Mouse (Mus musculus) myocyte (in vitro differentiated cells): ENCODE data around the gene Micall1. TPM values are rescaled to one million over a fixed set of nuclear protein-coding genes. Genes with fewer than 3 reads are reported as not detected.

Experiments used
- H3K27me3 ChIP-seq: one replicate; pipeline ENCODE4 v1.6.1; 2011; ENCODE audit not compliant: control insufficient read depth, insufficient read depth, insufficient read length
- H3K36me3 ChIP-seq: one replicate; pipeline ENCODE4 v1.6.1; 2011; ENCODE audit not compliant: control insufficient read depth, insufficient read depth
- H3K4me2 ChIP-seq: one replicate; pipeline ENCODE4 v1.6.1; 2011; ENCODE audit warnings: low read depth, control low read depth
- H3K4me3 ChIP-seq: one replicate; pipeline ENCODE4 v1.5.1; 2011; ENCODE audit warnings: mild to moderate bottlenecking, control low read depth, moderate library complexity
- H3K79me2 ChIP-seq: one replicate; pipeline ENCODE4 v1.6.1; 2011; ENCODE audit not compliant: control insufficient read depth, insufficient read depth
- H3ac ChIP-seq: one replicate; pipeline ENCODE4 v1.6.1; 2011; ENCODE audit not compliant: control insufficient read depth, insufficient read length
- CEBPB ChIP-seq: IDR thresholded peaks from 2 replicates; pipeline ENCODE4 v1.6.1; 2011; ENCODE audit warnings: mild to moderate bottlenecking, moderate library complexity; ENCODE audit not compliant: poor library complexity, insufficient read depth, severe bottlenecking
- E2F4 ChIP-seq: IDR thresholded peaks from one replicate; pipeline ENCODE4 v1.6.1; 2011; ENCODE audit warnings: mild to moderate bottlenecking, control low read depth, moderate library complexity; ENCODE audit not compliant: insufficient read depth
- MAX ChIP-seq: IDR thresholded peaks from one replicate; pipeline ENCODE4 v1.6.1; 2011; ENCODE audit warnings: low read depth, mild to moderate bottlenecking, control low read depth
- MYOD1 ChIP-seq, 3 experiments: IDR thresholded peaks; one replicate each; pipeline ENCODE4 v1.6.1; 2011; ENCODE audit warnings: control low read depth in 2 of 3, low read depth in 2 of 3, mild to moderate bottlenecking in 2 of 3, moderate library complexity in 1 of 3; ENCODE audit not compliant: insufficient read length in 2 of 3, control insufficient read depth in 1 of 3
- MYOG ChIP-seq, 3 experiments: IDR thresholded peaks; one replicate each; pipeline ENCODE4 v1.6.1; 2011; ENCODE audit warnings: control low read depth in 2 of 3, low read depth in 2 of 3, mild to moderate bottlenecking in 2 of 3; ENCODE audit not compliant: insufficient read length in 2 of 3, control insufficient read depth in 1 of 3, insufficient read depth in 1 of 3
- POLR2A ChIP-seq: IDR thresholded peaks from one replicate; pipeline ENCODE4 v1.6.1; 2011; ENCODE audit warnings: low read depth, mild to moderate bottlenecking, control low read depth, moderate library complexity; ENCODE audit not compliant: insufficient read length
- POLR2AphosphoS2 ChIP-seq: IDR thresholded peaks from one replicate; pipeline ENCODE4 v1.6.1; 2011; ENCODE audit warnings: low read depth, control low read depth; ENCODE audit not compliant: insufficient read length
- REST ChIP-seq: IDR thresholded peaks from one replicate; pipeline ENCODE4 v1.6.1; 2011; ENCODE audit warnings: mild to moderate bottlenecking, control low read depth, moderate library complexity; ENCODE audit not compliant: insufficient read depth, insufficient read length
- SRF ChIP-seq: IDR thresholded peaks from one replicate; pipeline ENCODE4 v1.6.1; 2011; ENCODE audit warnings: low read depth; ENCODE audit not compliant: control insufficient read depth, insufficient read length
- TCF12 ChIP-seq: IDR thresholded peaks from one replicate; pipeline ENCODE4 v1.6.1; 2011; ENCODE audit warnings: mild to moderate bottlenecking, control low read depth; ENCODE audit not compliant: poor library complexity, insufficient read depth, severe bottlenecking
- TCF3 ChIP-seq: IDR thresholded peaks from one replicate; pipeline ENCODE4 v1.6.1; 2011; ENCODE audit warnings: low read depth, control low read depth; ENCODE audit not compliant: insufficient read length
- USF1 ChIP-seq: IDR thresholded peaks from one replicate; pipeline ENCODE4 v1.6.1; 2011; ENCODE audit warnings: low read depth, mild to moderate bottlenecking, control low read depth, moderate library complexity
- polyA plus RNA-seq: library from polyadenylated mRNA; unstranded; fragments of >200 nt; fragmentation: generic; extraction: Trizol; gene quantifications from one replicate; pipeline ENCODE4 v1.2.1, GENCODE M21; 2012; ENCODE audit warnings: missing spikeins

The Micall1 gene
- polyA plus RNA-seq, 1 experiment: 18.0 TPM

DNA sequence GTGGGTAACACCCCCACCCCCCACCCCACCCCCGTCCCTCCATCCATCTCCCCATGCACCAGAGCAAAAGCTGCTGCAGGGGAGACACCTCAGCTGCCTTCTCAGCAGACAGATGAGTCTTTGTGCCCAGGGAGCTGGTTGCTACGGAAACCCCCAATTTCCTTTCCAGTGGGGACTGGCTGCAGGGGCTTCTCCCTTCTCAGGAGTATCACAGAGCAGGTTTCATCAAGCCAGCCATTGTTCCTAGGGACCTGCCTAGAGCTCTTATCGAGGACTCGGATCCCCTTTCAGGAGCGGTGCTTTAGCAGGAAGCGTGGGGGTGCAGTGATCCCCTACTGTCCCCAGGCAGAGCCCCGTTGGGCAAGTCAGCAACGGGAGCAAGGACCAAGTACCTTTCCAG lies 43.2 kb downstream of the Micall1 start:
- Histone ChIP-seq H3K79me2 (no peaks in the 10 kb centered on the region), H3K4me3 (no peak overlapping the region), H3ac (no peak overlapping the region), H3K4me2 (no peak overlapping the region), H3K36me3 (peaks cover 16% of the 10 kb centered on the region), H3K27me3 (peaks cover 10% of the 10 kb centered on the region)
- no peak for TF ChIP-seq REST
- TF ChIP-seq MYOG (IDR thresholded peaks at IDR 0.05; ENCODE audit: control insufficient read depth in 1 of 3, insufficient read depth in 1 of 3, insufficient read length in 2 of 3, low read depth in 2 of 3): no peak
- TF ChIP-seq E2F4: no peak
- no peak for TF ChIP-seq MYOD1 (IDR thresholded peaks at IDR 0.05; ENCODE audit: control insufficient read depth in 1 of 3, insufficient read length in 2 of 3, low read depth in 2 of 3)
- no peak for TF ChIP-seq SRF
- no peak for TF ChIP-seq CEBPB
- TF ChIP-seq POLR2AphosphoS2: no peak
- no peak for TF ChIP-seq USF1
- no peak for TF ChIP-seq POLR2A
- no peak for TF ChIP-seq TCF12
- TF ChIP-seq MAX: no peak
- TF ChIP-seq TCF3: no peak

DNA sequence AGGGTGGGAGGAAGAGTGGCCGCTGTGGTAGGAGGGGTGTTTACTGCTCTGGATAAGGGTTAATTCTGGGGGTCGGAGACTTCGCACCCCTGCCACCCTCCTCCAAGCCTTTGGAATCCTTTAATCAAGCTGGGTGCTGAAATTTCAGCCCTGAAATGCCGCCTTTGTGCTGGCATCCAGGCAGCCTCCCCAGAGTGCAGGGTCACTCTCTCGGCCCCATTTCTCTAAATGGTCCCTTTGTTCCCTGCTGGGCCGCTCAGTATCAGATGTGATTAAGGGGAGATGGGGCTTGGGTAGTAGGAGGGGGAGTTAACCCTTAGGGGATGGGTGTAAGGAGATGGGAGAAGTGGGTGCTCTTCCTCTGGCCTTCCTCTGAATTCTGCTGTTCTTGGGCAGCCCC lies 44.0 kb downstream of the Micall1 start:
- no peak overlapping the region for H3K4me2 ChIP-seq
- H3K4me3 ChIP-seq: no peak overlapping the region
- TF ChIP-seq E2F4: no peak
- no peak for TF ChIP-seq MYOG (IDR thresholded peaks at IDR 0.05; ENCODE audit: control insufficient read depth in 1 of 3, insufficient read depth in 1 of 3, insufficient read length in 2 of 3, low read depth in 2 of 3)
- TF ChIP-seq TCF12: no peak
- no peak for TF ChIP-seq REST
- TF ChIP-seq POLR2A: no peak
- TF ChIP-seq MAX: no peak
- no peak for TF ChIP-seq POLR2AphosphoS2
- TF ChIP-seq TCF3: no peak
- no peak for TF ChIP-seq USF1
- no peak for TF ChIP-seq MYOD1 (IDR thresholded peaks at IDR 0.05; ENCODE audit: control insufficient read depth in 1 of 3, insufficient read length in 2 of 3, low read depth in 2 of 3)
- no peak for TF ChIP-seq CEBPB
- TF ChIP-seq SRF: no peak
- peaks cover 10% of the 10 kb centered on the region for H3K36me3 ChIP-seq
- H3ac ChIP-seq: no peak overlapping the region
- H3K27me3 ChIP-seq: peaks cover 18% of the 10 kb centered on the region
- no peaks in the 10 kb centered on the region for H3K79me2 ChIP-seq

DNA sequence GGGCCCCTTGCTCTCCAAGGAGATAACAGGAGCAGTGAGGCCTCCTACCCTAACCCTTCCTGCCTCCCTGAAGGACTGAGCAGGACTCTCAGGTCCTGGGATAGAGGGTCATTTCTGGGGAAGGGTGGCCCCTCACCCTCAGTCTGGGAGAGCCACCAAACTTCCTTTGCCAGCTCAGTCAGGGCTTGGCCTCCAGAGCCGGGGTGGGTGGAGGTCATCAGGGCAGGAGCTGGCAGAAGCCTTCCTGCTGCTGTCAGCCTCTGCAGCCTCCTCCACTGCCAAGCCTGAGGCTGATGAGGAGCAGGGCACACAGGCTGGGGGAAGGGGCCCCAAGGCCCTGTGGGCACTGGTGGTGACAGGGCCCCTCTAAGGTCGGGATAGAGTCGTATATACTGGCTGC lies 46.9 kb downstream of the Micall1 start:
- peaks cover 47% of the 10 kb centered on the region for H3K27me3 ChIP-seq
- H3ac ChIP-seq: no peak overlapping the region
- no peaks in the 10 kb centered on the region for H3K79me2 ChIP-seq
- no peaks in the 10 kb centered on the region for H3K36me3 ChIP-seq
- no peak overlapping the region for H3K4me3 ChIP-seq
- no peak overlapping the region for H3K4me2 ChIP-seq
- no peak for TF ChIP-seq SRF
- TF ChIP-seq POLR2A: no peak
- TF ChIP-seq REST: no peak
- no peak for TF ChIP-seq MAX
- TF ChIP-seq TCF3: no peak
- TF ChIP-seq MYOG (IDR thresholded peaks at IDR 0.05; ENCODE audit: control insufficient read depth in 1 of 3, insufficient read depth in 1 of 3, insufficient read length in 2 of 3, low read depth in 2 of 3): no peak
- no peak for TF ChIP-seq USF1
- no peak for TF ChIP-seq TCF12
- TF ChIP-seq E2F4: no peak

DNA sequence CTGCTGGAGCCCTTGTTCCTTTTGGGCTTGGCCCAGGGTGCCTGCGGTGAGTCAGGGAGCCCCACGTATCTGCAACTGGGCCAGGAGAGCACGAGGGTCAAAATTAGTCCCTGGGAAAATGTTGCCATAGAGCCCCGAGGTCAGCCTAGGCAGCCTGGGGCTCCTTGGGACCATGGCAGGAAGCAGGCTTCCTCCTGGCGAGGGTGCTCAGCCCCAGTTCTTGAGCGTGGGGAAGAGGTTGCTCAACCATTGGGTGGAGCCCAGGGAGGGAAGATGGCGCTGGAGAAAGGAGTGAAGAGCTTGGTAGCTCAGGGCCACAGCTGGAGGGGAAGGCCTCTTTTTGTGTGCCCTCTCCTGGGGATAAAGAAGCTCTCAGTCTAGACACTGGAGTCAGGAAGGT lies 53.6 kb downstream of the Micall1 start:
- no peaks in the 10 kb centered on the region for H3K36me3 ChIP-seq
- H3ac ChIP-seq: no peak overlapping the region
- no peak overlapping the region for H3K4me3 ChIP-seq
- peaks cover 99% of the 10 kb centered on the region for H3K27me3 ChIP-seq
- H3K4me2 ChIP-seq: no peak overlapping the region
- no peaks in the 10 kb centered on the region for H3K79me2 ChIP-seq
- no peak for TF ChIP-seq MAX
- no peak for TF ChIP-seq USF1
- TF ChIP-seq MYOD1 (IDR thresholded peaks at IDR 0.05; ENCODE audit: control insufficient read depth in 1 of 3, insufficient read length in 2 of 3, low read depth in 2 of 3): no peak
- TF ChIP-seq E2F4: no peak
- TF ChIP-seq MYOG (IDR thresholded peaks at IDR 0.05; ENCODE audit: control insufficient read depth in 1 of 3, insufficient read depth in 1 of 3, insufficient read length in 2 of 3, low read depth in 2 of 3): no peak
- TF ChIP-seq TCF12: no peak
- no peak for TF ChIP-seq POLR2A
- no peak for TF ChIP-seq TCF3
- no peak for TF ChIP-seq SRF

DNA sequence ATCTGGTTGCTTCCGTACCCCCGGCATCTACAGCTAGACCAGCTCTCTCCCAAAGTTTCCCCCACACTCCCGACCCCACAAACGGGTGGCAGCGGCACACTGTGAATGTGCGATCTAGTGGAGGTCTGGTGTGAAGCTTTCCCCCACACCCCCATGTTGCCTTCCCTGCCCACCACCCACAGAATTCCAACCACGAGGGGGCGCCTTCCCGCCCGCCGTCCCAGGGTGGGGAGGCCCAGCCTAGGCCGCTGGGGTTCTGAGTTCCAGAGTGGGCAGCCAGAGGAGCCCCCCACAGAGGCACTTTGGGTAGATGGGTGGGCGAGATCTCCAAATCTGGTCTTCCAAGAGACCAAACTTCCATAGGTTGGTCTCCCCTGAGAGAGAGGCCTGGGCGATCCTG lies 54.1 kb downstream of the Micall1 start:
- no peaks in the 10 kb centered on the region for H3K36me3 ChIP-seq
- no peaks in the 10 kb centered on the region for H3K79me2 ChIP-seq
- no peak overlapping the region for H3K4me3 ChIP-seq
- TF ChIP-seq TCF3 (no peak), TCF12 (no peak)
- peaks cover 100% of the 10 kb centered on the region for H3K27me3 ChIP-seq
- H3K4me2 ChIP-seq: no peak overlapping the region
- H3ac ChIP-seq: no peak overlapping the region
